In the genomic region with DNA sequence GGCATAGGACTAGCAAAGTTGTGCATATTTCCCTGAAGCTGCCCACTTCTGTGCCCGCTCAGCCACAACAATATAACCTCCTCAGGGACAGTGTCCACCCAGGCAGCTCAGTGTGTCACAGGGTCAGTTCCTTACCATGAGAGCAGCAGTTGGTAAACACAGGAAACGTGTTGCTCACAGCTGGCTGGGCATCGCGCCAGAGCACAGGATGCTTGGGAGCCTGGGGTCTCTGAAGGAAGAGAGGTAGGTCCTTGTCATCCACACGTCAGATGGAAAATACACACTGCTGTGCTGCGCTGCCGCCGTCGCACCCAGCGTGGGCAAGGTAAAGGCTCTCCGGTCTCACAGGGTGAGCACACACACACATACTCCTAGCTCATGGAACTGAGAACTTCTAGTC, we compare ENCODE assay signal across 8 mouse cellular contexts.
A peak's percentile ranks its signal among the peaks of the same experiment; 100 is the strongest.
DNase-seq lines count a peak whose midpoint lies in the region; ATAC-seq and TF ChIP-seq lines count a peak whose summit lies in the region.

No protein-coding gene starts in this region.

- no peak overlapping the region for H3K4me2 ChIP-seq in intestine, embryonic 14.5 days (ENCODE audit: low read length)
- no peak overlapping the region for H3K4me2 ChIP-seq in intestine, postnatal 0 days (replicated peaks; ENCODE audit: low read depth)
- H3K4me2 ChIP-seq in kidney, postnatal 0 days (ENCODE audit: low read length): no peak overlapping the region
- H3K4me2 ChIP-seq in midbrain, embryonic 16.5 days (ENCODE audit: low read length): no peak overlapping the region

- no peak for TF ChIP-seq CTCF in intestine, postnatal 0 days (IDR thresholded peaks at IDR 0.05; ENCODE audit: low read depth)
- TF ChIP-seq CTCF in kidney, postnatal 0 days (IDR thresholded peaks at IDR 0.05; ENCODE audit: low read depth): no peak

- 65% methylated on average over 11 of the region's 11 CpGs for WGBS in intestine, embryonic 14.5 days
- 63% methylated on average over 11 of the region's 11 CpGs for WGBS in intestine, postnatal 0 days
- 37% methylated on average over 11 of the region's 11 CpGs for WGBS in kidney, postnatal 0 days
- WGBS in midbrain, embryonic 16.5 days: 86% methylated on average over 11 of the region's 11 CpGs

- H3K27me3 ChIP-seq in intestine, embryonic 14.5 days (replicated peaks; ENCODE audit: control insufficient read depth, insufficient read depth, low read length): no peaks in the 10 kb centered on the region
- H3K27me3 ChIP-seq in intestine, postnatal 0 days (replicated peaks; ENCODE audit: control insufficient read depth, insufficient read depth, low read length): no peaks in the 10 kb centered on the region
- no peaks in the 10 kb centered on the region for H3K27me3 ChIP-seq in kidney, postnatal 0 days (ENCODE audit: insufficient read depth, low read length)
- no peaks in the 10 kb centered on the region for H3K27me3 ChIP-seq in midbrain, embryonic 16.5 days (ENCODE audit: control insufficient read depth, insufficient read depth, low read depth, low read length)

- no peak overlapping the region for H3K9ac ChIP-seq in intestine, embryonic 14.5 days (ENCODE audit: low read length)
- H3K9ac ChIP-seq in intestine, postnatal 0 days (ENCODE audit: low read depth, low read length): no peak overlapping the region
- no peak overlapping the region for H3K9ac ChIP-seq in kidney, postnatal 0 days (ENCODE audit: low read depth, low read length)
- H3K9ac ChIP-seq in midbrain, embryonic 16.5 days (ENCODE audit: low read depth, low read length): no peak overlapping the region

- ATAC-seq in intestine, embryonic 14.5 days (replicated peaks; ENCODE audit: low FRiP score, low TSS enrichment, low read depth): no peak
- no peak for ATAC-seq in intestine, postnatal 0 days
- ATAC-seq in kidney, postnatal 0 days (replicated peaks; ENCODE audit: low FRiP score, low read depth): no peak
- no peak for ATAC-seq in midbrain, embryonic 16.5 days
- ATAC-seq in erythroid progenitor cell, adult 5-6 weeks (replicated peaks; ENCODE audit: low FRiP score, poor library complexity, severe bottlenecking): no peak

- no peak overlapping the region for H3K4me3 ChIP-seq in intestine, embryonic 14.5 days (ENCODE audit: low read depth, low read length)
- no peak overlapping the region for H3K4me3 ChIP-seq in intestine, postnatal 0 days (ENCODE audit: low read depth, low read length)
- no peak overlapping the region for H3K4me3 ChIP-seq in kidney, postnatal 0 days (replicated peaks; ENCODE audit: low read depth, low read length)
- H3K4me3 ChIP-seq in midbrain, embryonic 16.5 days (ENCODE audit: low read depth, low read length): no peak overlapping the region

- H3K9me3 ChIP-seq in intestine, embryonic 14.5 days (ENCODE audit: control insufficient read depth, low read length): no peaks in the 10 kb centered on the region
- H3K9me3 ChIP-seq in intestine, postnatal 0 days (ENCODE audit: control insufficient read depth): no peaks in the 10 kb centered on the region
- H3K9me3 ChIP-seq in kidney, postnatal 0 days (replicated peaks; ENCODE audit: low read length): no peaks in the 10 kb centered on the region
- no peaks in the 10 kb centered on the region for H3K9me3 ChIP-seq in midbrain, embryonic 16.5 days (replicated peaks; ENCODE audit: control insufficient read depth, low read length, poor library complexity, severe bottlenecking)

- DNase-seq in intestine, embryonic 14.5 days (ENCODE audit: low spot score): no peak
- peak; percentile 54 for DNase-seq in adipocyte (ENCODE audit: low spot score)
- peak; percentile 49 for DNase-seq in kidney, postnatal 0 days (ENCODE audit: low spot score)
- peak; percentile 59 to 60 for DNase-seq in spleen, adult 18-20 months
- DNase-seq in left cerebral cortex, adult 11 months (ENCODE audit: low spot score): no peak

- peak overlapping the region; percentile 69 for H3K27ac ChIP-seq in intestine, embryonic 14.5 days (ENCODE audit: low read depth)
- H3K27ac ChIP-seq in intestine, postnatal 0 days (ENCODE audit: low read depth, low read length): no peak overlapping the region
- no peak overlapping the region for H3K27ac ChIP-seq in kidney, postnatal 0 days
- no peak overlapping the region for H3K27ac ChIP-seq in midbrain, embryonic 16.5 days (ENCODE audit: low read length)

- no peaks in the 10 kb centered on the region for H3K36me3 ChIP-seq in intestine, embryonic 14.5 days (ENCODE audit: control insufficient read depth, insufficient read depth, low read length)
- peaks cover 3% of the 10 kb centered on the region; the same call in 1 of the 2 replicates for H3K36me3 ChIP-seq in intestine, postnatal 0 days (ENCODE audit: control insufficient read depth, insufficient read depth)
- no peaks in the 10 kb centered on the region for H3K36me3 ChIP-seq in kidney, postnatal 0 days (ENCODE audit: insufficient read depth, low read length)
- H3K36me3 ChIP-seq in midbrain, embryonic 16.5 days (ENCODE audit: control insufficient read depth, insufficient read depth, low read length): no peaks in the 10 kb centered on the region

- peaks cover 9% of the 10 kb centered on the region for H3K4me1 ChIP-seq in intestine, embryonic 14.5 days (replicated peaks; ENCODE audit: control insufficient read depth, insufficient read depth, low read length)
- no peaks in the 10 kb centered on the region for H3K4me1 ChIP-seq in intestine, postnatal 0 days (replicated peaks; ENCODE audit: control insufficient read depth, insufficient read depth, low read length)
- peaks cover 14% of the 10 kb centered on the region for H3K4me1 ChIP-seq in kidney, postnatal 0 days (replicated peaks; ENCODE audit: insufficient read depth, low read length)
- no peaks in the 10 kb centered on the region for H3K4me1 ChIP-seq in midbrain, embryonic 16.5 days (ENCODE audit: control insufficient read depth, insufficient read depth, low read length)

Comparison
In these comparisons a context has a peak if more than half of its experiments do, and no peak if none do; other contexts are left out.
1. DNase-seq: peak in adipocyte (single experiment), kidney, postnatal 0 days (single experiment) and spleen, adult 18-20 months (2 of 2); none in intestine, embryonic 14.5 days (single experiment) and left cerebral cortex, adult 11 months (single experiment).